Mouse (Mus musculus): ENCODE results near the gene Fpgs. TPM values are rescaled to one million over a fixed set of nuclear protein-coding genes. Genes with fewer than 3 reads are reported as not detected.

Gene Fpgs
- total and polyA plus RNA-seq, 3 experiments = 40.0 to 73.9 TPM; not detected in 1

DNA sequence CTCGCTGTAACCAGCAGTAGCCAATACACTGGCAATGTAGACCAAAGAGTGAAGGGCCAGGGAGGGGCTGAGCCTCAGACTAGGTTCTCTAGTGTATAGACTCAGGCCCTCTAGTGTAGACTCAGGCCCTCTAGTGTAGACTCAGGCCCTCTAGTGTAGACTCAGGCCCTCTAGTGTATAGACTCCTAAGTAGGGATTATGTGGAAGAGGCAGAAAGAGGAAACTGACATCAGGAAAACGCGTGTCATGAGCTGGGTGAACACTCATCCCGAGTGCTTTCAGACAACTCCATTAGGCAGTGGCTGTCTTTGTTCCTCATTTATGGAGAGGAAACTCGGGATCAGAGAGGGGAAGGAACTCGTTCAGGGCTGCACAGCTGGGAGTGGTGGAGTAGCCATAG is 33.1 kb upstream of the Fpgs start:
- Histone ChIP-seq H3K9me3 (replicated peaks; ENCODE audit: insufficient read depth, low read length) (no peaks in the 10 kb centered on the region), H3K4me1 (ENCODE audit: control insufficient read depth in 1 of 2, insufficient read depth in 2 of 2, low read length in 2 of 2) (no peaks in the 10 kb centered on the region), H3K27ac (ENCODE audit: control insufficient read depth, low read depth, low read length) (no peak overlapping the region), H3K79me2 (ENCODE audit: control insufficient read depth, insufficient read depth, low read length, poor library complexity) (no peaks in the 10 kb centered on the region), H3K4me3 (ENCODE audit: control insufficient read depth in 1 of 2, insufficient read depth in 1 of 2, low read depth in 2 of 2, low read length in 2 of 2) (no peak overlapping the region), H3K36me3 (ENCODE audit: control insufficient read depth in 1 of 2, insufficient read depth in 2 of 2, low read length in 2 of 2) (no peaks in the 10 kb centered on the region), H3K27me3 (ENCODE audit: control insufficient read depth in 1 of 2, insufficient read depth in 2 of 2, low read length in 2 of 2) (peaks cover 0 to 3% of the 10 kb centered on the region in 2 experiments; a peak in 1 of 4 replicates), H3K9ac (ENCODE audit: control insufficient read depth, low read depth, low read length, poor library complexity, severe bottlenecking) (no peak overlapping the region)
- DNase-seq (ENCODE audit: low read depth, low spot score) = no peak
- TF ChIP-seq RCOR1 (IDR thresholded peaks at IDR 0.05; ENCODE audit: low read depth, low read length) = no peak
- TF ChIP-seq MAX (IDR thresholded peaks at IDR 0.05; ENCODE audit: low read length) = no peak
- TF ChIP-seq E2F4 (IDR thresholded peaks at IDR 0.05; ENCODE audit: borderline replicate concordance, low read depth, low read length) = no peak
- no peak for TF ChIP-seq ZMIZ1 (IDR thresholded peaks at IDR 0.05; ENCODE audit: low read depth, low read length)
- no peak for TF ChIP-seq ELF1 (IDR thresholded peaks at IDR 0.05; ENCODE audit: low read depth, low read length)
- no peak for TF ChIP-seq MEF2A (IDR thresholded peaks at IDR 0.05; ENCODE audit: extremely low read depth, insufficient replicate concordance, low read depth, low read length, poor library complexity, severe bottlenecking)
- no peak for TF ChIP-seq JUND (IDR thresholded peaks at IDR 0.05; ENCODE audit: low read depth, low read length)
- no peak for TF ChIP-seq POLR2AphosphoS2 (IDR thresholded peaks at IDR 0.05; ENCODE audit: low read length)
- TF ChIP-seq MAFK (IDR thresholded peaks at IDR 0.05; ENCODE audit: borderline replicate concordance, low read depth, low read length) = no peak
- TF ChIP-seq ETS1 (IDR thresholded peaks at IDR 0.05; ENCODE audit: low read depth, low read length) = no peak
- no peak for TF ChIP-seq POLR2A (IDR thresholded peaks at IDR 0.05; ENCODE audit: control insufficient read depth in 1 of 2, insufficient read depth in 1 of 2, low read depth in 1 of 2, low read length in 2 of 2, poor library complexity in 1 of 2)

DNA sequence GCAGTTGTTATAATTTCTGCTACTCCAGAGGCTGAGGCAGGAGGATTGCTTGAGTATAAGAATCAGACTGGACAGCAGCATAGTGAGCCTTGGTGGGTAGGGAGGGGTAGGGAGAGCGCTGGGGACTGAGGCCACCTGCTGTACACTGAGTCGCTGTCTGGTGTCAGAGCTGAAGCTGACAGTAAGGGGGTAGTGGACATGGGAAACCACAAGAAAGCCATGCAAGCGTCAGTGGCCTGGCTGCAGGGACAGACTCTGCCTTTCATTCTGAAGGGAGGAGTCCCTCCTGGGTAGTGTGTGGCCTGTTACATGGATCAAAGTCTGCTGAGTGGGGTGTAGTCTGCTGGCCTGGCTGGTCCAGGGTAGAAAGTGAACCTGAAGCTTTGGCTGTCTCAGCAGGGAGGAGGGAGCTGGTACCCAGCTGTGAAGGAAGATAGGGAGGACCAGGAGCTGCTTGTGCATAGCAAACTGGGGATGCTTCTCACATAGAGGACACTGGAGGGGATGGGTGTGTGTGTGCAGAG is 32.4 kb upstream of the Fpgs start:
- no peak overlapping the region for H3K9ac ChIP-seq (ENCODE audit: control insufficient read depth, low read depth, low read length, poor library complexity, severe bottlenecking)
- no peak overlapping the region for H3K27ac ChIP-seq (ENCODE audit: control insufficient read depth, low read depth, low read length)
- no peaks in the 10 kb centered on the region for H3K79me2 ChIP-seq (ENCODE audit: control insufficient read depth, insufficient read depth, low read length, poor library complexity)
- no peaks in the 10 kb centered on the region for H3K9me3 ChIP-seq (replicated peaks; ENCODE audit: insufficient read depth, low read length)
- TF ChIP-seq ZMIZ1 (IDR thresholded peaks at IDR 0.05; ENCODE audit: low read depth, low read length) (no peak), ZKSCAN1 (IDR thresholded peaks at IDR 0.05; ENCODE audit: low read depth, low read length) (no peak), ZNF384 (IDR thresholded peaks at IDR 0.05; ENCODE audit: low read depth, low read length) (no peak), USF2 (IDR thresholded peaks at IDR 0.05; ENCODE audit: borderline replicate concordance in 1 of 2, insufficient read depth in 1 of 2, low read depth in 1 of 2, low read length in 2 of 2) (no peak), TBP (IDR thresholded peaks at IDR 0.05; ENCODE audit: low read depth, low read length) (no peak), USF1 (IDR thresholded peaks at IDR 0.05; ENCODE audit: low read depth, low read length) (no peak), RAD21 (IDR thresholded peaks at IDR 0.05; ENCODE audit: low read depth, low read length) (no peak), E2F4 (IDR thresholded peaks at IDR 0.05; ENCODE audit: borderline replicate concordance, low read depth, low read length) (no peak), ETS1 (IDR thresholded peaks at IDR 0.05; ENCODE audit: low read depth, low read length) (no peak), GABPA (IDR thresholded peaks at IDR 0.05; ENCODE audit: low read depth, low read length) (no peak)
- H3K36me3 ChIP-seq (ENCODE audit: control insufficient read depth in 1 of 2, insufficient read depth in 2 of 2, low read length in 2 of 2) = no peaks in the 10 kb centered on the region
- no peak for DNase-seq (ENCODE audit: low read depth, low spot score)
- H3K27me3 ChIP-seq (ENCODE audit: control insufficient read depth in 1 of 2, insufficient read depth in 2 of 2, low read length in 2 of 2) = peaks cover 0 to 3% of the 10 kb centered on the region in 2 experiments; a peak in 1 of 4 replicates
- H3K4me1 ChIP-seq (ENCODE audit: control insufficient read depth in 1 of 2, insufficient read depth in 2 of 2, low read length in 2 of 2) = no peaks in the 10 kb centered on the region
- H3K4me3 ChIP-seq (ENCODE audit: control insufficient read depth in 1 of 2, insufficient read depth in 1 of 2, low read depth in 2 of 2, low read length in 2 of 2) = no peak overlapping the region

Data from MEL (cell line).